Mouse (Mus musculus) lung, adult 2 months (tissue): ENCODE measurements at regions not wholly inside any gene's neighbourhood (a gene's known extent, or its start where the extent isn't known, plus 50 kb on each side); places are given as distances from the start of the nearest gene placed in this dataset.

Experiments
- DNase-seq: peaks from one replicate; pipeline ENCODE4 v3.0.0; 2022
- H3K4me1 ChIP-seq: fragments of 200-500 bp; 2 replicates; pipeline ENCODE4 v1.6.1; 2011; ENCODE audit warnings: low read length; ENCODE audit not compliant: control insufficient read depth, insufficient read depth
- H3K4me3 ChIP-seq: fragments of 200-500 bp; replicated peaks from 2 replicates; pipeline ENCODE3; 2011; ENCODE audit warnings: low read depth, mild to moderate bottlenecking, control low read depth, low read length; ENCODE audit errors: extremely low read depth
- CTCF ChIP-seq: fragments of 200-500 bp; IDR thresholded peaks from 2 replicates; pipeline ENCODE4 v1.5.1; 2011; ENCODE audit warnings: mild to moderate bottlenecking, low read length, control low read depth; ENCODE audit not compliant: insufficient read depth
- POLR2A ChIP-seq: fragments of 200-500 bp; IDR thresholded peaks from 2 replicates; pipeline ENCODE4 v1.6.1; 2011; ENCODE audit warnings: low read depth, mild to moderate bottlenecking, control low read depth, low read length, borderline replicate concordance; ENCODE audit errors: extremely low read depth
- WGBS: fragments of 180-500 bp; shearing (Covaris S2); methylation state at CpG from one replicate; pipeline ENCODE4 v1.1.7; 2018; 5-methylcytosine and 5-hydroxymethylcytosine counted together

GRCm38 (mm10) chr2:173426191-173427065 is 96.0 kb upstream of the 1700021F07Rik start:
- H3K4me1 ChIP-seq, result no peaks in the 10 kb centered on the region
- DNase-seq, result no peak
- WGBS, result 50% methylated on average over 16 of the region's 16 CpGs
- TF ChIP-seq CTCF, result no peak
- no peak for TF ChIP-seq POLR2A
- H3K4me3 ChIP-seq, result no peak overlapping the region

- DNase-seq, result no peak
- TF ChIP-seq CTCF (no peak), POLR2A (no peak)
- 77% methylated on average over 10 of the region's 10 CpGs for WGBS
These were observed 94.4 kb upstream of the 1700021F07Rik start for GRCm38 (mm10) chr2:173427888-173428450.

GRCm38 (mm10) chr2:173431841-173432240 is 90.5 kb upstream of the 1700021F07Rik start:
- WGBS, result 50% methylated on average over 5 of the region's 5 CpGs
- no peaks in the 10 kb centered on the region for H3K4me1 ChIP-seq
- no peak for DNase-seq
- H3K4me3 ChIP-seq, result no peak overlapping the region
- TF ChIP-seq CTCF (no peak), POLR2A (no peak)

More at GRCm38 (mm10) chr2:173427888-173428450, 94.4 kb upstream of the 1700021F07Rik start:
- Histone ChIP-seq H3K4me3 (no peak overlapping the region), H3K4me1 (no peaks in the 10 kb centered on the region)

GRCm38 (mm10) chr2:173432258-173432657 is 90.1 kb upstream of the 1700021F07Rik start:
- WGBS, result 46% methylated on average over 3 of the region's 3 CpGs
- Histone ChIP-seq H3K4me3 (no peak overlapping the region), H3K4me1 (no peaks in the 10 kb centered on the region)
- DNase-seq, result no peak
- TF ChIP-seq POLR2A, result no peak
- no peak for TF ChIP-seq CTCF

- DNase-seq, result no peak
- no peak overlapping the region for H3K4me3 ChIP-seq
- H3K4me1 ChIP-seq, result no peaks in the 10 kb centered on the region
- TF ChIP-seq CTCF (no peak), POLR2A (no peak)
- 76% methylated on average over 9 of the region's 9 CpGs for WGBS
These were observed 89.3 kb upstream of the 1700021F07Rik start for GRCm38 (mm10) chr2:173432886-173433624.

- DNase-seq, result no peak
- TF ChIP-seq POLR2A, result no peak
- Histone ChIP-seq H3K4me1 (no peaks in the 10 kb centered on the region), H3K4me3 (no peak overlapping the region)
- 56% methylated on average over 3 of the region's 3 CpGs for WGBS
These were observed 85.8 kb upstream of the 1700021F07Rik start for GRCm38 (mm10) chr2:173436580-173436979.

GRCm38 (mm10) chr2:173439031-173439430 is 83.4 kb upstream of the 1700021F07Rik start:
- 58% methylated on average over 9 of the region's 9 CpGs for WGBS
- Histone ChIP-seq H3K4me3 (no peak overlapping the region), H3K4me1 (no peaks in the 10 kb centered on the region)
- no peak for DNase-seq
- TF ChIP-seq CTCF (no peak), POLR2A (no peak)

- TF ChIP-seq POLR2A, result no peak
- no peak for TF ChIP-seq CTCF
- no peaks in the 10 kb centered on the region for H3K4me1 ChIP-seq
- no peak for DNase-seq
- H3K4me3 ChIP-seq, result no peak overlapping the region
- 84% methylated on average over 11 of the region's 11 CpGs for WGBS
These were observed 80.3 kb upstream of the 1700021F07Rik start for GRCm38 (mm10) chr2:173442056-173442455.

GRCm38 (mm10) chr2:173443262-173443661 is 79.1 kb upstream of the 1700021F07Rik start:
- Histone ChIP-seq H3K4me1 (no peaks in the 10 kb centered on the region), H3K4me3 (no peak overlapping the region)
- 77% methylated on average over 10 of the region's 10 CpGs for WGBS
- no peak for DNase-seq
- no peak for TF ChIP-seq CTCF
- TF ChIP-seq POLR2A, result no peak
